Mouse (Mus musculus) embryonic facial prominence, embryonic 12.5 days (tissue): ENCODE measurements at regions not wholly inside any gene's neighbourhood (a gene's known extent, or its start where the extent isn't known, plus 50 kb on each side); places are given as distances from the start of the nearest gene placed in this dataset.
"Not testable (repeated sequence)": the region's sequence is repeated elsewhere in the genome, so short reads cannot be mapped to it uniquely, and the experiment has no call there.

Experiments used
- ATAC-seq: fragments of 200-750 bp; cut with Nextera tagmentation; 2 replicates; pipeline ENCODE4 v1.8.0; 2017; ENCODE audit not compliant: insufficient number of reproducible peaks, insufficient read depth, low FRiP score, low TSS enrichment
- H3K27ac ChIP-seq: fragments of 300-500 bp; sonication (generic); 2 replicates; pipeline ENCODE4 v1.5.1; 2016; ENCODE audit warnings: mild to moderate bottlenecking
- H3K27me3 ChIP-seq: fragments of 300-500 bp; sonication (generic); 2 replicates; pipeline ENCODE4 v1.6.1; 2016; ENCODE audit warnings: mild to moderate bottlenecking, moderate library complexity
- H3K36me3 ChIP-seq: fragments of 300-500 bp; sonication (generic); 2 replicates; pipeline ENCODE4 v1.6.1; 2016; ENCODE audit warnings: mild to moderate bottlenecking
- H3K4me1 ChIP-seq: fragments of 300-500 bp; sonication (generic); 2 replicates; pipeline ENCODE4 v1.6.1; 2016
- H3K4me2 ChIP-seq: fragments of 300-500 bp; sonication (generic); replicated peaks from 2 replicates; pipeline ENCODE4 v1.6.1; 2016; ENCODE audit warnings: mild to moderate bottlenecking, moderate library complexity
- H3K4me3 ChIP-seq: fragments of 300-500 bp; sonication (generic); 2 replicates; pipeline ENCODE4 v1.5.1; 2016; ENCODE audit warnings: mild to moderate bottlenecking
- H3K9ac ChIP-seq: fragments of 300-500 bp; sonication (generic); 2 replicates; pipeline ENCODE4 v1.6.1; 2016; ENCODE audit warnings: mild to moderate bottlenecking, moderate library complexity
- H3K9me3 ChIP-seq: fragments of 300-500 bp; sonication (generic); 2 replicates; pipeline ENCODE4 v1.6.1; 2016; ENCODE audit warnings: mild to moderate bottlenecking, moderate library complexity
- WGBS: fragments of 180-500 bp; shearing (Covaris S2); methylation state at CpG from one replicate; pipeline ENCODE4 v1.1.7; 2016; 5-methylcytosine and 5-hydroxymethylcytosine counted together

- 92% methylated on average over 4 of the region's 4 CpGs for WGBS
- Histone ChIP-seq H3K27ac (no peak overlapping the region), H3K27me3 (no peaks in the 10 kb centered on the region), H3K4me1 (no peaks in the 10 kb centered on the region), H3K36me3 (no peaks in the 10 kb centered on the region), H3K4me3 (no peak overlapping the region), H3K4me2 (no peak overlapping the region), H3K9me3 (no peaks in the 10 kb centered on the region), H3K9ac (no peak overlapping the region)
- no peak for ATAC-seq
Observed at GRCm38 (mm10) chr17:82366001-82366400, 627.8 kb upstream of the Slc8a1 start.

GRCm38 (mm10) chr17:82348636-82349035, 610.5 kb upstream of the Slc8a1 start:
- no peaks in the 10 kb centered on the region for H3K9me3 ChIP-seq
- H3K4me1 ChIP-seq, result no peaks in the 10 kb centered on the region
- H3K4me3 ChIP-seq, result no peak overlapping the region
- H3K27me3 ChIP-seq, result no peaks in the 10 kb centered on the region
- H3K36me3 ChIP-seq, result no peaks in the 10 kb centered on the region
- H3K4me2 ChIP-seq, result no peak overlapping the region
- no peak overlapping the region for H3K9ac ChIP-seq
- ATAC-seq, result no peak
- H3K27ac ChIP-seq, result no peak overlapping the region

GRCm38 (mm10) chr17:82331429-82331828, 593.3 kb upstream of the Slc8a1 start:
- Histone ChIP-seq H3K27me3 (no peaks in the 10 kb centered on the region), H3K27ac (no peak overlapping the region), H3K9ac (no peak overlapping the region), H3K36me3 (no peaks in the 10 kb centered on the region), H3K4me2 (no peak overlapping the region), H3K4me3 (no peak overlapping the region), H3K4me1 (no peaks in the 10 kb centered on the region), H3K9me3 (no peaks in the 10 kb centered on the region)
- ATAC-seq, result no peak
- 92% methylated on average over 5 of the region's 5 CpGs for WGBS

- no peak overlapping the region for H3K4me3 ChIP-seq
- no peak overlapping the region for H3K27ac ChIP-seq
Observed at GRCm38 (mm10) chr17:82312191-82312590, 574.0 kb upstream of the Slc8a1 start.

GRCm38 (mm10) chr17:82306347-82306746, 568.2 kb upstream of the Slc8a1 start:
- Histone ChIP-seq H3K9ac (no peak overlapping the region), H3K4me2 (no peak overlapping the region), H3K27ac (no peak overlapping the region), H3K9me3 (no peaks in the 10 kb centered on the region), H3K4me1 (no peaks in the 10 kb centered on the region), H3K27me3 (no peaks in the 10 kb centered on the region), H3K36me3 (no peaks in the 10 kb centered on the region), H3K4me3 (no peak overlapping the region)
- ATAC-seq, result no peak

More at GRCm38 (mm10) chr17:82312191-82312590, 574.0 kb upstream of the Slc8a1 start:
- no peak overlapping the region for H3K9ac ChIP-seq
- H3K9me3 ChIP-seq, result no peaks in the 10 kb centered on the region
- ATAC-seq, result no peak
- 82% methylated on average over 5 of the region's 5 CpGs for WGBS
- H3K4me1 ChIP-seq, result no peaks in the 10 kb centered on the region
- no peaks in the 10 kb centered on the region for H3K27me3 ChIP-seq
- H3K4me2 ChIP-seq, result no peak overlapping the region
- no peaks in the 10 kb centered on the region for H3K36me3 ChIP-seq

- 86% methylated on average over 3 of the region's 3 CpGs for WGBS
- Histone ChIP-seq H3K27ac (no peak overlapping the region), H3K9ac (no peak overlapping the region)
Observed at GRCm38 (mm10) chr17:82277728-82278127, 539.6 kb upstream of the Slc8a1 start.

GRCm38 (mm10) chr17:82273946-82274345, 535.8 kb upstream of the Slc8a1 start:
- no peak overlapping the region for H3K27ac ChIP-seq
- H3K9ac ChIP-seq, result no peak overlapping the region
- no peak overlapping the region for H3K4me3 ChIP-seq
- H3K4me1 ChIP-seq, result no peaks in the 10 kb centered on the region
- H3K4me2 ChIP-seq, result no peak overlapping the region
- ATAC-seq, result no peak
- 85% methylated on average over 4 of the region's 4 CpGs for WGBS
- no peaks in the 10 kb centered on the region for H3K9me3 ChIP-seq
- H3K36me3 ChIP-seq, result no peaks in the 10 kb centered on the region
- H3K27me3 ChIP-seq, result no peaks in the 10 kb centered on the region

More at GRCm38 (mm10) chr17:82277728-82278127, 539.6 kb upstream of the Slc8a1 start:
- ATAC-seq, result no peak
- H3K4me1 ChIP-seq, result no peaks in the 10 kb centered on the region
- no peak overlapping the region for H3K4me3 ChIP-seq
- no peaks in the 10 kb centered on the region for H3K9me3 ChIP-seq
- no peaks in the 10 kb centered on the region for H3K36me3 ChIP-seq
- no peak overlapping the region for H3K4me2 ChIP-seq
- H3K27me3 ChIP-seq, result no peaks in the 10 kb centered on the region

- Histone ChIP-seq H3K4me2 (no peak overlapping the region), H3K27ac (no peak overlapping the region), H3K4me1 (no peaks in the 10 kb centered on the region), H3K9ac (no peak overlapping the region), H3K27me3 (no peaks in the 10 kb centered on the region), H3K36me3 (no peaks in the 10 kb centered on the region), H3K9me3 (no peaks in the 10 kb centered on the region), H3K4me3 (no peak overlapping the region)
- no peak for ATAC-seq
- WGBS, result 91% methylated on average over 1 of the region's 1 CpGs
Observed at GRCm38 (mm10) chr17:82272845-82273244, 534.7 kb upstream of the Slc8a1 start.

- not testable (repeated sequence) for H3K27me3 ChIP-seq, H3K4me2 ChIP-seq, H3K9me3 ChIP-seq, ATAC-seq, H3K9ac ChIP-seq, H3K4me1 ChIP-seq, H3K4me3 ChIP-seq, H3K36me3 ChIP-seq, H3K27ac ChIP-seq
- WGBS, result 95% methylated on average over 5 of the region's 5 CpGs
Observed at GRCm38 (mm10) chr17:82266842-82267241, 528.7 kb upstream of the Slc8a1 start.

GRCm38 (mm10) chr17:82252362-82252761, 514.2 kb upstream of the Slc8a1 start:
- ATAC-seq, result no peak

GRCm38 (mm10) chr17:82251841-82252240, 513.7 kb upstream of the Slc8a1 start:
- Histone ChIP-seq H3K36me3 (no peaks in the 10 kb centered on the region), H3K4me3 (no peak overlapping the region), H3K9me3 (no peaks in the 10 kb centered on the region), H3K4me2 (no peak overlapping the region), H3K9ac (no peak overlapping the region), H3K4me1 (no peaks in the 10 kb centered on the region), H3K27me3 (no peaks in the 10 kb centered on the region), H3K27ac (no peak overlapping the region)
- ATAC-seq, result no peak

More at GRCm38 (mm10) chr17:82252362-82252761, 514.2 kb upstream of the Slc8a1 start:
- H3K4me3 ChIP-seq, result no peak overlapping the region
- H3K36me3 ChIP-seq, result no peaks in the 10 kb centered on the region
- no peak overlapping the region for H3K27ac ChIP-seq
- no peaks in the 10 kb centered on the region for H3K27me3 ChIP-seq
- 91% methylated on average over 2 of the region's 2 CpGs for WGBS
- no peak overlapping the region for H3K4me2 ChIP-seq
- no peak overlapping the region for H3K9ac ChIP-seq
- no peaks in the 10 kb centered on the region for H3K4me1 ChIP-seq
- no peaks in the 10 kb centered on the region for H3K9me3 ChIP-seq

- Histone ChIP-seq H3K36me3 (no peaks in the 10 kb centered on the region), H3K4me1 (no peaks in the 10 kb centered on the region), H3K9ac (no peak overlapping the region), H3K4me3 (no peak overlapping the region), H3K27ac (no peak overlapping the region), H3K4me2 (no peak overlapping the region), H3K27me3 (no peaks in the 10 kb centered on the region), H3K9me3 (no peaks in the 10 kb centered on the region)
- 44% methylated on average over 1 of the region's 1 CpGs for WGBS
- ATAC-seq, result no peak
Observed at GRCm38 (mm10) chr17:82238361-82238760, 500.2 kb upstream of the Slc8a1 start.

- no peaks in the 10 kb centered on the region for H3K9me3 ChIP-seq
- H3K27me3 ChIP-seq, result no peaks in the 10 kb centered on the region
- H3K9ac ChIP-seq, result no peak overlapping the region
- no peak overlapping the region for H3K4me2 ChIP-seq
- H3K36me3 ChIP-seq, result no peaks in the 10 kb centered on the region
- 27% methylated on average over 2 of the region's 2 CpGs for WGBS
- ATAC-seq, result peak; percentile 67; the same call in 1 of the 2 replicates
- no peaks in the 10 kb centered on the region for H3K4me1 ChIP-seq
- H3K4me3 ChIP-seq, result no peak overlapping the region
- no peak overlapping the region for H3K27ac ChIP-seq
Observed at GRCm38 (mm10) chr17:82237456-82237855, 499.3 kb upstream of the Slc8a1 start.
